Mouse (Mus musculus): ENCODE results near the gene Gm14406.
"Not testable (repeated sequence)": the region's sequence is repeated elsewhere in the genome, so short reads cannot be mapped to it uniquely, and the experiment has no call there.

GRCm38 (mm10) chr2:177537717-177538116 is 40.3 kb downstream of the Gm14406 start:
- not testable (repeated sequence) for TF ChIP-seq E2F4 (IDR thresholded peaks at IDR 0.05; ENCODE audit: insufficient read depth); USF1 (IDR thresholded peaks at IDR 0.05; ENCODE audit: low read depth); POLR2A (IDR thresholded peaks at IDR 0.05; ENCODE audit: insufficient read length, low read depth); MYOD1 (IDR thresholded peaks at IDR 0.05; ENCODE audit: control insufficient read depth in 1 of 3, insufficient read length in 2 of 3, low read depth in 2 of 3); TCF12 (IDR thresholded peaks at IDR 0.05; ENCODE audit: insufficient read depth, poor library complexity, severe bottlenecking); TCF3 (IDR thresholded peaks at IDR 0.05; ENCODE audit: insufficient read length, low read depth); MAX (IDR thresholded peaks at IDR 0.05; ENCODE audit: low read depth); REST (IDR thresholded peaks at IDR 0.05; ENCODE audit: insufficient read depth, insufficient read length); CEBPB (IDR thresholded peaks at IDR 0.05; ENCODE audit: insufficient read depth, poor library complexity, severe bottlenecking); POLR2AphosphoS2 (IDR thresholded peaks at IDR 0.05; ENCODE audit: insufficient read length, low read depth)

Measured in myocyte (in vitro differentiated cells).